Mouse (Mus musculus) retina, postnatal 7 days (tissue): ENCODE measurements around the gene Camta1.

Experiments used
- DNase-seq: peaks from one replicate; pipeline ENCODE4 v3.0.0-alpha.2; 2012; ENCODE audit warnings: low read depth, low spot score

Gene Camta1

DNA sequence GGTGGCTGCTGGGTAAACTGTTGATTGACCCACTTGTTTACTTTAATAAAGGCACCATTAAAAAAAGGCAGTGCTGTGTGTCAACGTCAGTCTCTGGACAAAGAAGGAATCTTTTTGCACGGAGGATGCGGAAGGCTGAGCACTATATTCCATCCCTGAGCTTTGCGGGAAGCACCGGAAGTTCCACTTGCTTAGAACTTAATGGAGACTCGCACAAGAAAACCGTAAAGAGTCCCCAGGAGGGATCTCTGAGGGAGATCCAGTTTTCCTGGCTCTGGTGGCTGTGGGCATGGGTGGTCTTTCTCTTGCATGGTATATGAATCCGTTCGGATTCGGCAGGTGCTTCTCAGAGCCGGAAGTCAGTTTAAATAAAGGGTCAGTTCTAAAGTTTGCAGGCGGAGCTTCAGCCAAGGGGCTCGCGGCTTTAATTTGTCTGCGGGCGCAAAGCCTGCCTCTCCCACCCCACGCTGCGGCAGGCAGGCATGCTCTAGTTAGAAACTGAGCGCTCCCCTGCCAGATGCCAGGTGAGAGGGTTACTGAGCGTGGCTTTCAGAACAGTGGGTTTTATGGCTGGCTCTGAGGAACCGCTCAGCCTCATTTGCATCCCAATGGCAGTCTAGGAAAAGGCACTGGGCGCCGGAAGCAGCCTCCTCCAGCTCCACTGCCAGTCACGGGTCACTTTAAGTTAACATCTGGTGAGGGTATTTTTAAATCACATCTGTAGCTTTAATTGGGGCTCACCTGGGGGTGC, 474.8 kb downstream of the Camta1 start:
- no peak for DNase-seq

DNA sequence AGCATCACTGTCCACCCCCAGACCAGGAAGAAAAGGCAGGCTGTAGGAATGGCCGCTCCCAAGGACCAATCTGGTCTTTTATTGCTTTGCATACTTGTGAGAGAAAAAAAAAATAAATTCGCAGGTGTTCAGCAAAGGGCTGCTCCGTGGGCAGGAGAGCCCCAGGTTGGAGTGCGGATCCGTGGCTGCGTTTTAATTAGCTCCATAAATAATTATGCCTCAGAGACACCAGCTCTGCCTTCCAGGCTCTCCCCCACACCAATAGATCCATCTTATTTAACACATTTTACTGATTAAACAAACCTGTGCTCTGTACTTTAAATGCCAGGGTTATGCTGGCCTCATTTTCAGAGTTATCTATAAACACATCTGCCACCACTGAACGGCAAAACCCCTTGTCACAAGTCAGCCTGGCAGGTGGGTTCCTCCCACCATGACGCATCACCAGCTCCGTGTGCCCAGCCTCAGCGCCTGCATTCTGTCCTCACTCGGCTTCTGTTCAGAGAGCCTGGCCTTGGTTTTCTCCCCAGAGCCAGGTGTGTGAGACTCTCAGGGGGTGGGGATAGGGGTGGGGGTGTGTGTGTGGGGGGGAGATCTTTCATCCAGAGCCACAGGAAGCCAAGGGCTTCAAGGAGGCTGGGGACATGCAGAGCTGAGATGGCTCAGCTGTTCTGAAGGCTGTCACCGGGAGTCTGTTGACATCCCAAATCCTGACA, 475.5 kb downstream of the Camta1 start:
- DNase-seq: no peak

GRCm38 (mm10) chr4:151377731-151378130, 483.9 kb downstream of the Camta1 start:
- no peak for DNase-seq

DNA sequence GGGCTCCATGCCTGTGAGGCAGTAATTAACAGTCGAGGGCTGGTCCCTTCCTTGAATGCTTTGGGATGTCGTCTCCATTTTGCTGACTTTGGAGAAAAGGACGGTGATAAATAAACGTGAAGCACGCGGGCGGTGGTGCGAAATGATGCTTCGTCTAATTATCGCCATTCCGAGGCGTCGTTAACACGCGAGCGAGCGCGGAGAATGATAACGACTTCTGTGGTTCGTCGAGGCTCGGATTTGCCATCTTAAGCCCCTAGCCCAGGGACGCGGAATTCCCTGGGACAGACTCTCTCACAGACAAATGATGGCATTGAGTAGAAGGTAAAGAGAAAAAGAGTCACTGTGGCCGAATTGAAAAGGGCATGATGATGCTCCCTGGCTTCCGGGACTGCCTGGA, 485.4 kb downstream of the Camta1 start:
- DNase-seq: no peak

DNA sequence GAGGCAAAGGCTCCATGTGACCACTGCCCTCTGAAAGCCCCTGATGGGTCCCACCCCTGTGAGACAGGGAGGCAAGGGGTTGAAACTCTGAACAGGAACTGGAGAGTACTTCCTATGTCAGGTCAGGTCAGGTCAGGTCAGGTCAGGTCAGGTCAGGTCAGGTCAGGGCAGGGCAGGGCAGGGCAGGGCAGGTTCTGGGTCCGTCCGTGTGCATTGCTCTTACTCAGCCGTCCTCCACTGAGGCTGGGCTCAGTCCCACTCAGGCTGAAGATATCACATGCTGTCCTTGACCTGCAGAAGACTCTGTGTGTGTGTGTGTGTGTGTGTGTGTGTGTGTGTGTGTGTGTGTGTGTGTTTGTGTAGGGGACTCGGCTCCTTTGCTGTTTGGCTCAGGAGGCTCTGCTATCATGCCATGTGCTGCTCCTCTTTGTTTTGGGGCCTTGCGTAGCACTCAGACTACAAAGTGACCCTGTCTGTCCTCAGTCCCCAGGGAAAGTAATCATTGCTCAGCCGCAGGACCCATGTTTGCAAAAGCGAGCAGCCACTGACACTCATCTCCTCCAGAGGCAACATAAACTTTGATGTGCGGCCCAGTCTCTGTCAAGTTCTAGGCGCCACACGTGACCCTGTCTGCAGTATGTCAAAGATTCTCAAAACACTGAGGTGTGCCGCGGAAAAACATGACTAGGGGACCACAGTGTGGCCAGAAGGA, 488.7 kb downstream of the Camta1 start:
- DNase-seq: no peak

GRCm38 (mm10) chr4:151366941-151367545, 494.6 kb downstream of the Camta1 start:
- no peak for DNase-seq

- no peak for DNase-seq
These were observed 500.6 kb downstream of the Camta1 start for GRCm38 (mm10) chr4:151360976-151361673.

DNA sequence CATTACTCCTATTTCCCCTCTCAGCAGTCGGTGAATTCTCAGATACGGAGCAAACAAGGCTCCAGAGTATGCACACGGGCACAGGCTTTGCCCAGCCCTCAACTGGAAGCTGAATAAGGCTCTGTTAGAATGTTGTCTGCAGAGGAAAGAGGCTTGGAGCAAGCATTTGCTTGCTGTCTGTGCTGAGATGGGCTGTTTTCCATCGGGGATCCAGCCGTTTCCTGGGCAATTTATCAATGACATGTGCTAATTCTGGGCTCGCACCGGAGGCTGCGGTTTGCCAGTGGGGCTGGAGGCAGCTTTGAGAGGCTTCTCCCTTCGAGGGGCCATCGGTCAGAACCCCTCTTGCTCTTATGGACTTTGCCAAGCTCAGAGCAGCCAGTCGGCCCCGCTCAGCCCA, 506.2 kb downstream of the Camta1 start:
- DNase-seq: no peak

- DNase-seq: no peak
These were observed 508.9 kb downstream of the Camta1 start for GRCm38 (mm10) chr4:151352791-151353190.

DNA sequence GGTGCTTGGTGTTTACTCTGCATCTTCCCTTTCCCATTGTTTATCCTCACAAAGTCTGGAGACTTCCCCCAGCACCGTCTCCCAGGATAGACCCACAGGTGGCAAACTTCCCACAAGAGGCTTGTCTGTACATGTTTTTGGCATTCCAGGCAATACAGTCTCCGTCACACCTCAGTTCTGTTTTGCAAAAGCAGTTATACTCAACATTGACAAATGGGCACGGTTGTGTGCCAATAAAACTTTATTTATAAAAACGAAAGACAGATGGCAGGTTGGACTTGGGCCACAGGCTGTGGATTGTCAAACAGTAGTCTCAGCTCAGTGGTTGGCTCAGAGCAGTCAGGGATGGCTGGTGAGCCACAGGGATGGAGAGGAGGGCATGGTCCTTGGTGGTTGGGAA, 509.4 kb downstream of the Camta1 start:
- no peak for DNase-seq

DNA sequence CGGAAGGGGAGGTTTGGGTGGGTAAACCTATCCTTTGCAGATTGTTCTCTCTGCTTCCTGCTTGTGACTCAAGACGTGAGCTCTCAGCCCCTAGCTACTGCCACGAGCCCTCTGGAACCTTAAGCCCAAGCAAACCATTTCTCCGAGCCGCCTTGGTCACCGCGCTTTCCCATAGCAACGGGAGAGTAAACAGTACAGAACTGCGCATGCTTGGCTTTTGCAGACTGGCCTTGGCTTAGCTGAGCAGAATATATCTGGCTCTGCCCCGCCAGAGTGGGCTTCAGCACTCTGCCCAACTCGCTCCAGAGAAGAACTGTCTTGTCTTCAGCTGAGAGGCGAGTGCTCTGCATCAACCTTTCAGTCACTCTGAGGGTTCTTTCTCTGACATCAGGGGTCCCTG, 509.9 kb downstream of the Camta1 start:
- DNase-seq: no peak

DNA sequence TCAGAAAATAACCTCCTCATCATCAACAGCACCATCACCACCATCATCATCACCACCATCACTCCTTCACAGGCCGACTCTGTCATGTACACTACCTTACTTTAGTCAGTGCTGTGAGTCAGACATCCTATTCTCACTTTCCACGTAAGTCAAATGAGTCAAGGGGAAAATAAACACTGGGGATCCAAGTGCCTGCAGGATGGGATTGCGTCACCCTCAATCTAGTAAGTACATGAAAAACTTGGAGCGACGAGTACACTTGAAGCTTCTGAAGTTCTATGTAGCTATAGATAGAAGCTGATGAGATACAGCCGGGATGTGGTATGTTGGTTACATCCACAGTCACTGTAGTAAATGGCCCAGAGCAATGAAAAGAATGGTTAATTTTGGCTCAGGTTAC, 514.1 kb downstream of the Camta1 start:
- DNase-seq: no peak

DNA sequence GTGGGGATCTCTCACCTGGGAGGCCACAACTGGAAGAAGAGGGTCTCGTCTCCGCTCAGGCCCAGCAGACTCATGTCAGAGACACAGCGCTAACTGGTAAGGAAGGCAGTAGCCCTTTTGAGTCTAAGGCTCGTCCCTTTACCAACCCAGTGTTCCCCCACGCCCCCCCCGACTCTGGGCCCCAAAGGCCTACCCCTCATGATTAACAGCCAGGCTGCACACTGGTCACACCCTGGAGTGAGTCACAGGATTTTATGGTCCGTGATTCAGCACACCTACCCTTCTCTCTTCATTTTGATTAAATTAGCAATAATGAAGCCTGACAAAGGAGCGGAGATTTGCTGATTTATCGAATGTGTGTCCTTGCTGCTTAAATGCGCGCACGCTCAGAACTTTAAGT, 515.0 kb downstream of the Camta1 start:
- no peak for DNase-seq

- no peak for DNase-seq
These were observed 516.9 kb downstream of the Camta1 start for GRCm38 (mm10) chr4:151344811-151345210.

DNA sequence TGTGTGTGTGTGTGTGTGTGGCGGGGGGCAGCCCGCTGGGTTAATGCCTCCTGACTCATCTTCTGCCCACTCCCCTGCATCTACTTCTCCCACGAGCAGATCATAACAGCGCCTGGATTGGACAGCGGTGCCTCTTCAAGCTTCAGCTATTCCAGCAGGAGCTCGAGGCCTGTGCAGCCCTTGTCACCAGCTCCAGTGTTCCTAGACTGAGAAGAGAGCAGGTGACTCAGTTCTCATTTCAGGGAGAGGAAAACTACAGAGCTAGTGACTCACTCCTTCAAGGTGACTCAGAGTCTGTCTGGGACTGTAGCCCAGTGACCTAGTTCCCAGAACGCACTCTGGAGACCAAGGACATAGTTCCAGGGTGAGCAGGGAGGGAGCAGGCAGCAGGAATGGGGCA, 522.3 kb downstream of the Camta1 start:
- no peak for DNase-seq

DNA sequence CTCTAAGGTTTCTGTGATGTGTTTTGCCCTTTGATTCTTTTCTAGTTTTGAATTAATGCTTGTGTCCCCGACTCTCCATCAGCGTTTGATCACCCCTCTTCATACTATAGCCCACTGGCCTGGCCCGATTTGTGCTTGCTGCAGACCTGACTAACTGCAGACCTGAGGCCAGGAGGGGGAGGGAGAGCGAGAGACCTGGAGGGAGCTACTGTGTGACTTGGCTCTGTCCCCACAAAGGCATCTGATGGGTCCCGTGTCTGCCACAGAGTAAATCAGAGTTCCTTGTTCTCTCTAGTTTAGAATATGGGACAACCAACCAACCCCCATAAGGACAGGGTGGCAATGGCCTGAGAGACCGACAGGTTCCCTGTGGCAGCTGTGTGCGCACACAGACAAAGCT, 522.7 kb downstream of the Camta1 start:
- no peak for DNase-seq

DNA sequence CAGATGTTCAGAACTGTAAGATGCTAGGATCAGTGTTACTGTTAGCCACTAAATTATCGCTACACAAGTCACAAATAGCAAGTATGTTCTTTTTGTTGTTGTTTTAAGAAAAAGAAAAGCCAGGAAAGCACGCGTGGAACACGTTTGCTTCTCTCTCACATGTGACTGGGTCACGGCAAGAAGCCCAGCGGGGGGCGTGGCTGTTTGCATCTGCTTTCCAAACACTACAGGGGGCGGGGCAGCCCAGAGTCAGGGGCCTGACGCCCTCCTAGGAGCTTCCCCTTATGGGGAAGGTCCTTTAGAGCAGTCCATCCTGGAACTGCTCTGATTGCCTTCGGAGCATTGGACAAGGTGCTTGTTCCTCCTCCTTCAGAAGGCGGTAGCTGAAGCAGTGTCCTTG, 524.1 kb downstream of the Camta1 start:
- DNase-seq: no peak

DNA sequence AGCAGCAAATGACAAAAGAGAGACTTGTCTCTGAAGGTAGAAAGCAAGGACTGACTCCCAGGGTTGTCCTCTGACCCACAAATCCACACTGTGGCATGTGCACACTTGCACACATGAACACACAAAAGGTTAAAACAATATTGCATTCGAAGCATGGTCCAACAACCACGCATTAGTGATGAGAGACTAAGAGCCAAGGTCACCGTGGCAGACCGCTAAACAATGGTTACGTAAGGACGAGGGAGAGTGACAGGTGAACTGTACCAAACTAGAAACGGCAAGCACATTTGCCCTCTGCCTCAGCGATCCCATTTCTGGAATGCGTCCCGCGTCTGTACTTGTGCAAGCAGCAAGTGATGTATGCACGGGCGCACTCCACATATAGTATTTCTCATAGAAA, 525.3 kb downstream of the Camta1 start:
- DNase-seq: no peak

- peak; percentile 43 for DNase-seq
These were observed 526.5 kb downstream of the Camta1 start for GRCm38 (mm10) chr4:151334951-151335742.

DNA sequence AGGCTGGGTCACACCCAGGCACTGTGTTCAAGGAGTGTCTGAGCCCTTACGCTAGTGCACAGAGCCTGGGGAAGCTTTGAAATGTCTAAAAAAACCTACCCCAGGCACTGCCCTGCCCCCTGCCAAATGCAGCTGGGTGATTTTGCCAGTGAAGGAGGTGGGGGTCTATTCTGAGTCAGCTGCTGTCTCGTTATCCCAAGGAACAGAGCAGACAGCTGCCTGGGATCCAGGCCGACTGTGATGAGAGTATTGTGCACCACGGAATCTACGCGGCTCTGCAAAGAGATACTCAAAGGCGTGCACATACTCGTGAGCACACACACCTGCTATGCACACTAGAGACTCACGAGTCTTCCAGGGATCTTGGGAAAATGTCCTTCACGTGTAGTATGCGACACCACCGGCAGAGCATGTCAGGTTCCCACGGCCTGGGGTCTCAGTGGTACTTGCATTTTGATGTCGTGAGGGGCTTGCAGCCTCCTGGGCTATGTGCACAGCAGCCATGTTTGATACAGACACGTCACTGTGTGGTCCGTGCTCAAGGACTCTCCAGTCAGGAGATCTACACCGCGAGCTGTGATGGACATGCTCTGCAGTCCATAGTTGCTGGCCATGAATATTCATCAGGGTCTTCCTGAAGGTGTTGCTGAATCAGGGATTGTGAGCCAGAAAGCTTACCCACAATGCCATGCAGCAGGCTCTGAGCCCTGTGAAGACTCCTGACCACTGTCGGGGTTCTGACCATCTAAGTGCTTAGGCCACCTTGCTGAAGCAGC, 529.4 kb downstream of the Camta1 start:
- no peak for DNase-seq
